Mouse (Mus musculus): ENCODE measurements at regions not wholly inside any gene's neighbourhood (a gene's known extent, or its start where the extent isn't known, plus 50 kb on each side); places are given as distances from the start of the nearest gene placed in this dataset.

- DNase-seq (ENCODE audit: low spot score in 2 of 2), result no peak
These were observed 287.1 kb upstream of the Prickle1 start for GRCm38 (mm10) chr15:93882826-93883225.

- no peak for DNase-seq (ENCODE audit: low spot score in 2 of 2)
These were observed 285.6 kb upstream of the Prickle1 start for GRCm38 (mm10) chr15:93881276-93881675.

- DNase-seq (ENCODE audit: low spot score in 2 of 2), result no peak
These were observed 284.6 kb upstream of the Prickle1 start for GRCm38 (mm10) chr15:93880302-93880701.

- DNase-seq (ENCODE audit: low spot score in 2 of 2), result no peak
These were observed 283.3 kb upstream of the Prickle1 start for GRCm38 (mm10) chr15:93879006-93879405.

- no peak for DNase-seq (ENCODE audit: low spot score in 2 of 2)
These were observed 280.6 kb upstream of the Prickle1 start for GRCm38 (mm10) chr15:93876335-93876734.

- DNase-seq (ENCODE audit: low spot score in 2 of 2), result no peak
These were observed 280.0 kb upstream of the Prickle1 start for GRCm38 (mm10) chr15:93875685-93876084.

GRCm38 (mm10) chr15:93874206-93874605 is 278.5 kb upstream of the Prickle1 start:
- no peak for DNase-seq (ENCODE audit: low spot score in 2 of 2)

GRCm38 (mm10) chr15:93857336-93857901 is 261.7 kb upstream of the Prickle1 start:
- no peak for DNase-seq (ENCODE audit: low spot score in 2 of 2)

- no peak for DNase-seq (ENCODE audit: low spot score in 2 of 2)
These were observed 257.5 kb upstream of the Prickle1 start for GRCm38 (mm10) chr15:93853221-93853620.

GRCm38 (mm10) chr15:93852126-93852525 is 256.4 kb upstream of the Prickle1 start:
- no peak for DNase-seq (ENCODE audit: low spot score in 2 of 2)

- no peak for DNase-seq (ENCODE audit: low spot score in 2 of 2)
These were observed 254.7 kb upstream of the Prickle1 start for GRCm38 (mm10) chr15:93850388-93850787.

GRCm38 (mm10) chr15:93848830-93849229 is 253.1 kb upstream of the Prickle1 start:
- no peak for DNase-seq (ENCODE audit: low spot score in 2 of 2)

- no peak for DNase-seq (ENCODE audit: low spot score in 2 of 2)
These were observed 251.1 kb upstream of the Prickle1 start for GRCm38 (mm10) chr15:93846797-93847196.

- DNase-seq (ENCODE audit: low spot score in 2 of 2), result no peak
These were observed 250.1 kb upstream of the Prickle1 start for GRCm38 (mm10) chr15:93845801-93846200.

- DNase-seq (ENCODE audit: low spot score in 2 of 2), result no peak
These were observed 237.3 kb upstream of the Prickle1 start for GRCm38 (mm10) chr15:93832956-93833355.

GRCm38 (mm10) chr15:93832431-93832936 is 236.8 kb upstream of the Prickle1 start:
- no peak for DNase-seq (ENCODE audit: low spot score in 2 of 2)

- no peak for DNase-seq (ENCODE audit: low spot score in 2 of 2)
These were observed 235.5 kb upstream of the Prickle1 start for GRCm38 (mm10) chr15:93831148-93831547.

- DNase-seq (ENCODE audit: low spot score in 2 of 2), result no peak
These were observed 229.3 kb upstream of the Prickle1 start for GRCm38 (mm10) chr15:93824729-93825694.

GRCm38 (mm10) chr15:93821236-93821635 is 225.5 kb upstream of the Prickle1 start:
- no peak for DNase-seq (ENCODE audit: low spot score in 2 of 2)

GRCm38 (mm10) chr15:93812011-93812410 is 216.3 kb upstream of the Prickle1 start:
- DNase-seq (ENCODE audit: low spot score in 2 of 2), result no peak

GRCm38 (mm10) chr15:93807993-93808392 is 212.3 kb upstream of the Prickle1 start:
- no peak for DNase-seq (ENCODE audit: low spot score in 2 of 2)

GRCm38 (mm10) chr15:93807505-93807904 is 211.8 kb upstream of the Prickle1 start:
- DNase-seq (ENCODE audit: low spot score in 2 of 2), result no peak

Data from adrenal gland, postnatal 4 days (tissue).